Mouse (Mus musculus) E14TG2a.4 (cell line): Measurements from ENCODE around the gene Pawr.

Experiments used
- CTCF ChIP-seq: conservative IDR thresholded peaks from 2 replicates; pipeline ENCODE4 v1.5.1; 2014; ENCODE audit warnings: low read length
- NANOG ChIP-seq: IDR thresholded peaks from 2 replicates; pipeline ENCODE4 v1.6.1; 2014; ENCODE audit warnings: borderline replicate concordance, low read length, mixed read lengths
- POU5F1 ChIP-seq: IDR thresholded peaks from 2 replicates; pipeline ENCODE4 v1.6.1; 2014; ENCODE audit warnings: low read length, borderline replicate concordance

DNA sequence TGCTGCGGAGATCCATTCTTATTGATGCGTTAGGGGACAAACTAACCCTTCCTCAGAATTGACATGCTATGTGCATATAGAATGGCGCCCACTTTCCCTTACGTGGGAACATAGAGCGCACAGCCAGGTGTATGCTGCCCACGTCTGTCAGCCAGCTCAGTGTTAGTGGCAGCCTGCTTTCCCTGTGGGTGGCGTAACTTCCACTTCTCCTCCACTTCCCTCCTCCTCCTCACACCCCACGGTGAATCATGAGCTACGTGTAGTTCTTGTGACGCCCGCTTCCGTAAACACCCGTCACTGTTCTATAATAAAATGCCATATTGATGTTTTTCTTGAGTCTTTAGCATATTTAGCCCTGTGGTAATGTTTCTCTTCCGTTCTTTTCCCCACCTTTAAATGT lies 63.7 kb downstream of the Pawr start:
- no peak for TF ChIP-seq CTCF
- TF ChIP-seq POU5F1, result no peak
- TF ChIP-seq NANOG, result no peak
